21 mouse cellular contexts compared by ENCODE assay signal in genomic region chr19:6668545-6668944, GRCm38 (mm10).
A peak's percentile ranks its signal among the peaks of the same experiment; 100 is the strongest.
DNase-seq lines count a peak whose midpoint lies in the region; ATAC-seq and TF ChIP-seq lines count a peak whose summit lies in the region.
"Had no signal": no experiment of that assay in that cellular context is flagged by ENCODE, and none has a peak within 500 bp of the region (broad histone marks: within the 10 kb centered on the region; RNA-seq: fewer than 3 reads in every experiment).

No protein-coding gene starts in this region.

- H3K79me2 ChIP-seq in liver, adult 2 months (ENCODE audit: control insufficient read depth, insufficient read depth, low read length), result no peaks in the 10 kb centered on the region
- H3K79me2 ChIP-seq in MEL (ENCODE audit: control insufficient read depth, insufficient read depth, low read length, poor library complexity), result no peaks in the 10 kb centered on the region
- no peaks in the 10 kb centered on the region for H3K79me2 ChIP-seq in macrophage (ENCODE audit: inconsistent target)

- no peaks in the 10 kb centered on the region for H3K9me3 ChIP-seq in MEL (replicated peaks; ENCODE audit: insufficient read depth, low read length)
- no peaks in the 10 kb centered on the region for H3K9me3 ChIP-seq in midbrain, embryonic 14.5 days (ENCODE audit: control insufficient read depth, low read length)
- H3K9me3 ChIP-seq: heart, embryonic 10.5 days; midbrain, embryonic 12.5 days had no signal

- DNase-seq in liver, adult 2 months (ENCODE audit: extremely low read depth, low read depth, low spot score), result peak; percentile 19
- DNase-seq in liver (no peak), MEL (ENCODE audit: low read depth, low spot score) (peak; percentile 66)
- no peak for DNase-seq in kidney, adult 9 months
- DNase-seq in midbrain, embryonic 14.5 days, result no peak
- DNase-seq: adrenal gland, postnatal 36 days; cerebellum, adult 2 months; cerebellum, postnatal 36 days; gastrocnemius, postnatal 36 days; heart, postnatal 4 days; kidney, adult 18-20 months; kidney, postnatal 10 days; lung, embryonic 14.5 days had no signal

- peak in 1 of 2 experiments; percentile 30; a peak in 1 of 4 replicates for TF ChIP-seq EP300 in MEL (IDR thresholded peaks at IDR 0.05; ENCODE audit: low read depth in 1 of 2, low read length in 2 of 2)

- 0 out of 2 replicates have a peak, but pooled peaks cover 2% of the 10 kb centered on the region for H3K27me3 ChIP-seq in liver, adult 2 months (ENCODE audit: control insufficient read depth, insufficient read depth, low read length)
- no peaks in the 10 kb centered on the region for H3K27me3 ChIP-seq in MEL (ENCODE audit: control insufficient read depth in 1 of 2, insufficient read depth in 2 of 2, low read length in 2 of 2)
- no peaks in the 10 kb centered on the region for H3K27me3 ChIP-seq in midbrain, embryonic 14.5 days (ENCODE audit: control insufficient read depth, insufficient read depth, low read length)

- no peak overlapping the region for H3K4me2 ChIP-seq in midbrain, embryonic 14.5 days (ENCODE audit: low read length)
- H3K4me2 ChIP-seq: hindbrain, embryonic 14.5 days; lung, embryonic 14.5 days; midbrain, embryonic 12.5 days had no signal

- H3K4me3 ChIP-seq in liver, adult 2 months (ENCODE audit: insufficient read depth, low read depth, low read length), result no peak overlapping the region
- H3K4me3 ChIP-seq in MEL (ENCODE audit: control insufficient read depth in 1 of 2, insufficient read depth in 1 of 2, low read depth in 2 of 2, low read length in 2 of 2) (no peak overlapping the region), macrophage (ENCODE audit: inconsistent target) (no peak overlapping the region)
- no peak overlapping the region for H3K4me3 ChIP-seq in bone marrow macrophage, adult 2 months (ENCODE audit: insufficient read depth, low read length)
- no peak overlapping the region for H3K4me3 ChIP-seq in midbrain, embryonic 14.5 days (replicated peaks; ENCODE audit: low read depth, low read length)
- H3K4me3 ChIP-seq: heart, embryonic 10.5 days; midbrain, embryonic 12.5 days had no signal

- WGBS in liver, adult 2 months, result 60% methylated on average over 2 of the region's 2 CpGs
- 0% methylated on average over 2 of the region's 2 CpGs for WGBS in macrophage (ENCODE audit: missing documents)
- 54% methylated on average over 2 of the region's 2 CpGs for WGBS in midbrain, embryonic 14.5 days

- ATAC-seq in frontal cortex, adult (ENCODE audit: low TSS enrichment), result no peak
- ATAC-seq in midbrain, embryonic 14.5 days (ENCODE audit: low FRiP score, low TSS enrichment), result no peak
- ATAC-seq: forebrain, embryonic 14.5 days; inflammation-experienced regulatory T-cells, adult 6 months had no signal

- H3K27ac ChIP-seq in liver, adult 2 months (replicated peaks; ENCODE audit: insufficient read depth, low read depth, low read length), result no peak overlapping the region
- H3K27ac ChIP-seq in MEL (ENCODE audit: control insufficient read depth, low read depth, low read length), result no peak overlapping the region
- peak overlapping the region; percentile 95 for H3K27ac ChIP-seq in bone marrow macrophage, adult 2 months (ENCODE audit: insufficient read depth, low read depth, low read length)
- H3K27ac ChIP-seq in macrophage, result peak overlapping the region; percentile 82
- H3K27ac ChIP-seq in midbrain, embryonic 14.5 days (replicated peaks; ENCODE audit: low read depth, low read length), result no peak overlapping the region
- H3K27ac ChIP-seq: heart, embryonic 10.5 days; hindbrain, embryonic 14.5 days; midbrain, embryonic 12.5 days had no signal

- no peak for TF ChIP-seq POLR2A in liver, adult 2 months (IDR thresholded peaks at IDR 0.05; ENCODE audit: extremely low read depth, insufficient read depth, low read length)
- TF ChIP-seq POLR2A in MEL (IDR thresholded peaks at IDR 0.05; ENCODE audit: control insufficient read depth in 1 of 2, insufficient read depth in 1 of 2, low read depth in 1 of 2, low read length in 2 of 2, poor library complexity in 1 of 2), result no peak
- TF ChIP-seq POLR2A in bone marrow macrophage, adult 2 months (IDR thresholded peaks at IDR 0.05; ENCODE audit: borderline replicate concordance, low read depth, low read length), result no peak

- no peak for TF ChIP-seq CTCF in liver, adult 2 months (IDR thresholded peaks at IDR 0.05; ENCODE audit: low read depth, low read length)
- TF ChIP-seq CTCF in MEL (IDR thresholded peaks at IDR 0.05 in 2 of 3, conservative IDR thresholded peaks at IDR 0.05 in 1 of 3; ENCODE audit: control insufficient read depth in 1 of 3, insufficient read depth in 1 of 3, low read depth in 2 of 3, low read length in 3 of 3, poor library complexity in 1 of 3, severe bottlenecking in 1 of 3), result no peak
- no peak for TF ChIP-seq CTCF in bone marrow macrophage, adult 2 months (IDR thresholded peaks at IDR 0.05; ENCODE audit: low read depth, low read length)

- H3K4me1 ChIP-seq in liver, adult 2 months (ENCODE audit: control insufficient read depth, insufficient read depth, low read length), result no peaks in the 10 kb centered on the region
- H3K4me1 ChIP-seq in MEL (ENCODE audit: control insufficient read depth in 1 of 2, insufficient read depth in 2 of 2, low read length in 2 of 2), result peaks cover 7 to 34% of the 10 kb centered on the region in 2 experiments
- H3K4me1 ChIP-seq in bone marrow macrophage, adult 2 months (ENCODE audit: control insufficient read depth, insufficient read depth, low read length), result peaks cover 45% of the 10 kb centered on the region
- H3K4me1 ChIP-seq in midbrain, embryonic 14.5 days (ENCODE audit: control insufficient read depth, insufficient read depth, low read length), result no peaks in the 10 kb centered on the region
- H3K4me1 ChIP-seq: midbrain, embryonic 12.5 days had no signal

- H3K36me3 ChIP-seq in liver, adult 2 months (ENCODE audit: control insufficient read depth, insufficient read depth, low read length), result no peaks in the 10 kb centered on the region
- peaks cover 0 to 12% of the 10 kb centered on the region in 2 experiments; a peak in 2 of 4 replicates for H3K36me3 ChIP-seq in MEL (ENCODE audit: control insufficient read depth in 1 of 2, insufficient read depth in 2 of 2, low read length in 2 of 2)
- H3K36me3 ChIP-seq in macrophage (ENCODE audit: inconsistent target), result no peaks in the 10 kb centered on the region
- H3K36me3 ChIP-seq in midbrain, embryonic 14.5 days (ENCODE audit: control insufficient read depth, insufficient read depth, low read length), result no peaks in the 10 kb centered on the region
- H3K36me3 ChIP-seq: heart, embryonic 10.5 days; midbrain, embryonic 12.5 days had no signal

- no peak overlapping the region for H3K9ac ChIP-seq in liver, adult 2 months (ENCODE audit: low read depth, low read length)
- no peak overlapping the region for H3K9ac ChIP-seq in MEL (ENCODE audit: control insufficient read depth, low read depth, low read length, poor library complexity, severe bottlenecking)
- no peak overlapping the region for H3K9ac ChIP-seq in midbrain, embryonic 14.5 days (replicated peaks; ENCODE audit: low read length)
- H3K9ac ChIP-seq: hindbrain, embryonic 14.5 days; lung, embryonic 14.5 days; midbrain, embryonic 12.5 days had no signal

- no peak for TF ChIP-seq RAD21 in MEL (IDR thresholded peaks at IDR 0.05; ENCODE audit: low read depth, low read length)

TF ChIP-seq in MEL, 35 proteins besides CTCF, POLR2A, EP300 and RAD21:
- TF ChIP-seq MEF2A (IDR thresholded peaks at IDR 0.05; ENCODE audit: extremely low read depth, insufficient replicate concordance, low read depth, low read length, poor library complexity, severe bottlenecking) (no peak), MAZ (IDR thresholded peaks at IDR 0.05; ENCODE audit: low read depth, low read length) (no peak), SIN3A (IDR thresholded peaks at IDR 0.05; ENCODE audit: low read length) (no peak), NRF1 (IDR thresholded peaks at IDR 0.05; ENCODE audit: insufficient read depth, low read depth, low read length, poor library complexity, severe bottlenecking) (no peak), POLR2AphosphoS2 (IDR thresholded peaks at IDR 0.05; ENCODE audit: low read length) (no peak), BHLHE40 (IDR thresholded peaks at IDR 0.05; ENCODE audit: borderline replicate concordance, low read depth, low read length) (no peak), ZKSCAN1 (IDR thresholded peaks at IDR 0.05; ENCODE audit: low read depth, low read length) (no peak), GABPA (IDR thresholded peaks at IDR 0.05; ENCODE audit: low read depth, low read length) (no peak), MAFK (IDR thresholded peaks at IDR 0.05; ENCODE audit: borderline replicate concordance, low read depth, low read length) (no peak), USF1 (IDR thresholded peaks at IDR 0.05; ENCODE audit: low read depth, low read length) (no peak), MAX (IDR thresholded peaks at IDR 0.05; ENCODE audit: low read length) (no peak), ZNF384 (IDR thresholded peaks at IDR 0.05; ENCODE audit: low read depth, low read length) (no peak), ZMIZ1 (IDR thresholded peaks at IDR 0.05; ENCODE audit: low read depth, low read length) (no peak), TCF12 (IDR thresholded peaks at IDR 0.05; ENCODE audit: low read depth, low read length) (no peak), JUND (IDR thresholded peaks at IDR 0.05; ENCODE audit: low read depth, low read length) (no peak)

Comparison
In these comparisons a context has a peak if more than half of its experiments do, and no peak if none do; other contexts are left out.
1. DNase-seq: peak in liver, adult 2 months (single experiment) and MEL (single experiment); none in liver (single experiment), kidney, adult 9 months (single experiment) and midbrain, embryonic 14.5 days (single experiment).
2. H3K27ac ChIP-seq: peak in bone marrow macrophage, adult 2 months (single experiment) and macrophage (single experiment); none in liver, adult 2 months (single experiment), MEL (single experiment) and midbrain, embryonic 14.5 days (single experiment).